Mouse (Mus musculus) ovary, adult 18-20 months (tissue): ENCODE results near the gene Inhbb.

ENCODE experiments used
- DNase-seq: peaks from one replicate; pipeline ENCODE4 v3.0.0; 2022; ENCODE audit warnings: low spot score, mixed read lengths

Gene Inhbb

GRCm38 (mm10) chr1:119419151-119420105, 2.6 kb downstream of the Inhbb start:
- DNase-seq = no peak

- DNase-seq = no peak
These were observed 4.1 kb downstream of the Inhbb start for GRCm38 (mm10) chr1:119417991-119418390.

GRCm38 (mm10) chr1:119417542-119417941, 4.5 kb downstream of the Inhbb start:
- DNase-seq = no peak

- DNase-seq = no peak
These were observed 5.4 kb downstream of the Inhbb start for GRCm38 (mm10) chr1:119416610-119417009.

GRCm38 (mm10) chr1:119416177-119416576, 5.9 kb downstream of the Inhbb start:
- DNase-seq = no peak

- no peak for DNase-seq
These were observed 6.9 kb downstream of the Inhbb start for GRCm38 (mm10) chr1:119415151-119415550.

DNA sequence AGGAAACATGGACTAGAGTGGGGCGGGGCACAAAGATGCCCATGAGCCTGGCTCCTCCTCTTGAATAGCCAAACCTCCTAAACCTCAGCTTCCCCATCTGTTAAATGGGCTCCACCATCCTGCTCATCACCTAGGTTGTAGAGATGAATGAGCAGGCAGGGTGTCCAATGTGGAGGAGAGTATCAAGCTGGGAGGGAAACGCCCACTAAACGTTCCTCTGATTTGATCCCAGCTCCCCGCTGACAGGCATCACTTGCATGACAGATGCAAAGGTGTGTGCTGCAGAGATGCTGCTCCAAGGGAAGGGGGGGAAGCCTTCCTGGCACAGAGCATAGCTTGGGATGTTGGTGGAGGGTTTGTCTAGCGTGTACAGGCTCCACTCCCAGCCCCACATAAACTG, 11.4 kb downstream of the Inhbb start:
- no peak for DNase-seq

DNA sequence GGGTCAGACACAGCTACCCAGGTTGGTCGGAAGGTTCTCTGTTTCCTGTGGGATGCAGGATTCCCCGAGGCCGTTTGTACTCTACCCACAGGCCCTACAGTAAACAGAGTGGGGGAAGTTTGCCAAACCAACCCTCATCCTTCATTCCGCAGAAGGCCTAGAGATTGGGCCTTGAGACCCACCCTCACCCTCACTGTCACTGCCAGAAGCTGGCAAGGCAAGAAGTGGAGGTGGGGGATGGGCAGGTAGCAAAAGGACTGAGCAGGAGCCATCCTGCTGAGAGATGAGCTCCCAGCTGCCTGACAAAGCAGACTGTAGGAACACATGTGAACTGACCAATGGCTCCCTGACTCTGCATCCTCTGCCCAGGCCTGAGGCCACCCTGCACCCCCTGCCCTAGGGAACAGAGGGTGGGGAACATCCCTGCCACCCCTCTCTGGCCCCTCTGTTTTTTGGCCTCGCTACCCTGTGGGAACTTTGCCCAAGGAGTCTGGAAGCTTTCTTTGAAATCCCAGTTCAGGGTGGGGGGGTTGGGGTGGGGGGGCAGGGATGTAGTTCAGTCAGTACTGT, 12.4 kb downstream of the Inhbb start:
- no peak for DNase-seq

DNA sequence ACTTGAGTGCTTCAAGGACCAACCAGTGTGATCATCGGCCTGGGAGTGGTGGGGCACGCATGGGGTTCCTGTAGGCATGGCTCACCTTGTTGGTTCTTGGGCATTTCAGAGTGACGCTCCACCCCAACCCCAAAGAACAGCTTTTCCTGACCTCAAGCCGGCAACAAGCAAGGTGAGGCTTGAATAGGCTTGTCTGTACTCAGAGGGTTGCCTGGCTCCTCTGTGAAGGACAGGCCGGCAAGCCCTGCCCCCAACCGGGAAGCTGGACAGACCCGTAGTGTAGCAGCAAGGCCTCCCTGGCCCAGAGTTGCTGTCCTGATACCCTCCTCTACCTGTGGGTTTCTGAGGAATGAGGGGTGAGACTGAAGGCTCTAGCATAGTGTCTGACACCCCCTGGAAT, 12.9 kb downstream of the Inhbb start:
- DNase-seq = no peak

- no peak for DNase-seq
These were observed 14.2 kb downstream of the Inhbb start for GRCm38 (mm10) chr1:119407691-119408315.

GRCm38 (mm10) chr1:119404798-119405197, 17.2 kb downstream of the Inhbb start:
- peak; percentile 62 for DNase-seq

DNA sequence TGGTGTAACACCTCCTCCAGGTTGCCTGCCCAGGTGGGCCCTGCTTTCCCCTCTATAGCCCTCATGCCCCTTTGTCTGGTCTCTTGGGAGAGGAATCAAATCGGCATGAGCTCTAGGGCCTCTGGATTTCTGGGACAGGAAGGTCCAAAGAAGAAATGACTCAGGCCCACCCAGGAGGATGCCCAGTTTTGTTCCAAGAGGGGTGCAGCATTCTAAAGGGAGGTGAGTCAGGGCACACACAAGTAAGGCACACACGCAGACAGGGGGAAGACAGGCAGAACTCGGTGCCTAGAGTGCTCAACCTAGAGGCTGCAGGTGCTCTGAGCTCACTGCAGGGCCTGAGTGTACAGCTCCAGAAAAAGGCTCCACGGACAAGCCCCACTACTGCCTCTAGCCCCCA, 17.7 kb downstream of the Inhbb start:
- DNase-seq = no peak

GRCm38 (mm10) chr1:119401249-119401648, 20.8 kb downstream of the Inhbb start:
- DNase-seq = no peak

- no peak for DNase-seq
These were observed 23.4 kb downstream of the Inhbb start for GRCm38 (mm10) chr1:119398640-119399039.

GRCm38 (mm10) chr1:119397839-119398238, 24.2 kb downstream of the Inhbb start:
- DNase-seq = peak; percentile 55

DNA sequence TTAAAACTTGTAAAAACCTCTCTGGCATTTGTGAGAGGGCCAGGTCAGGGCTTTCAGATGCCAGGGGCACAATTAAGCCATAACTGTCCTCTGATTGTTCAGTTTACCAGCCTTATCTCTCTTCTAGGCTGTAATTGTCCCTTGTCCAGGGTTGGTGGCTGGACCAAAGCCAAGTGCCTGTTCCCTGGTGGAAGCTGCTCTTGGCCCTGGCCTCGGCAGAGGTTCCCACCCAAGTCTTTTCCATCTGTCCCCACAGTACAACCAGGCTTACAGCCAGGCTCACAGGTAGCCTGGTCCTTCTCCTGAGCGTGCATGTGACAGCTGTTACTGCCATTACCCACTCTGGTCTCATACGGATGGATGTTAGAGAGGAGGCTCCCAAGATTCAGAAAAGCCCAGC, 30.7 kb downstream of the Inhbb start:
- peak; percentile 41 for DNase-seq

- no peak for DNase-seq
These were observed 31.4 kb downstream of the Inhbb start for GRCm38 (mm10) chr1:119390676-119391075.

DNA sequence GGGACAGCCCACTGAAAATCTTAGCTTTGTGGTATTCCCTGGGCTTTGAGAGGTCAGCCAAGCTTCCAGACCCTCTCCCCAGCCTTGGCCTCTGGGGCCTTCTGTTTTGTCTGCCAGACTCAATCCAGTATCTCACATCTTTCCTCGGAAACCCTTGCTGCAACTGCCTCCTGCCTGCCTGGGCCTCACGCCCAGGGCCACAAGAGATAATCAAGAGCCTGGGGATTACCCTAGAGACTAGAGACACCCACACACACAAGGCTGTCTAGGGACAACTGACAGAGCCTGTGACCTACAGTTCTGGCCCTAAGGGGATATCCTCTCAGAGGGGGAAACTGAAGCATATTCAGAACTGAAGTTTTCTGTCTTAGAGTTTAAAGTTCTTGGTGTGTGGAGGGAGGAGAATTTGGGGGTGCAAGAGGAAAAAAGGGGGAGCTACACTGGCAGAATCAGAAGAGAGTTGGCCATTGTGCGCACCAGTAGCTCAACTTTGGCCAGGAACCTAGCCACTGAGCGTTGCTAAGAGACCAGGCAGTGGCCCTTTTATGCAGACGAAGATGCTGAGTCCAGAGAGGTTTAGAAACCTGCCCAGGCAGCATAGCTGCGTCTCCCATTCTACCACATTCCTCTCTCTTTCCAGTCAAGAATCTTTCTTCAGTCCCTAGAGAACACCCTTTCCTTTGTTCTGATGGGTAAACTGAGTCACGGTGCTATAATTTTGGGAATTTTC, 32.1 kb downstream of the Inhbb start:
- peak; percentile 65 for DNase-seq

DNA sequence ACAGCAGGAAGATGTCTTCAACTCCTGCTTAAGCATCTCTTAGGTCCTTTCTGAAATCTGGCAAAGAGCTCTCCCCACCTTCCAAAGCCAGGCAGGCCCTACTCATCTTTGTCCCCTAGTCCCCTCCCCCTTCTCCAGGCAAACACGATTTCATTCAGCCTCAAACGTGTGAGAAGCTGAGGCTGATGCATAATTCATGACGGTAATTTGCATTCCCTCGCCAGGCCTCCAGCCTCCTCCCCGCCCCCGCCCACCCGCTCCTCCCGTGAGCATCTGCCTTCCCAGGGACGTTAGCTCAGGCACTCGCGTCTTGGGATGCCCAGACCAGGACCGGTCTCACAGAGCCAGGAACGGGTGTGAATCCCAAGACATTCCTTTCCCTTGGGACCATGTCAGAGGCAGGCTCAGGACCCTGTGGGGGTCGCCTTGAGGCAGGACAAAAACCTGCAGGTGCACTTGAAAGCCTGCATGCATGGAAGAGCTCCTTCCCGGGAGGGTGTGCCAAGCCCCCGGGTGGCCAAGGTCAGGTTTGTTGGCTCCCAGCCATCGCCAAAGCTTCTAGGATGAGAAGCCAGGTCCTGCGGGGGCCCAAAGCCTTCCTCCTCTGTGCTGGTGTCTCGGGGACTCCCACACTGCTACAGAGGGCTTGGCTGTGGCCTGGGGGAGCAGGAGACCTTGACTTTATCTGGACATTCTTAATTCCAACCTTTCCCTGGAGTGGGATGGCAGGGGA, 33.2 kb downstream of the Inhbb start:
- DNase-seq = peak; percentile 16

GRCm38 (mm10) chr1:119386306-119386705, 35.7 kb downstream of the Inhbb start:
- DNase-seq = peak; percentile 67

DNA sequence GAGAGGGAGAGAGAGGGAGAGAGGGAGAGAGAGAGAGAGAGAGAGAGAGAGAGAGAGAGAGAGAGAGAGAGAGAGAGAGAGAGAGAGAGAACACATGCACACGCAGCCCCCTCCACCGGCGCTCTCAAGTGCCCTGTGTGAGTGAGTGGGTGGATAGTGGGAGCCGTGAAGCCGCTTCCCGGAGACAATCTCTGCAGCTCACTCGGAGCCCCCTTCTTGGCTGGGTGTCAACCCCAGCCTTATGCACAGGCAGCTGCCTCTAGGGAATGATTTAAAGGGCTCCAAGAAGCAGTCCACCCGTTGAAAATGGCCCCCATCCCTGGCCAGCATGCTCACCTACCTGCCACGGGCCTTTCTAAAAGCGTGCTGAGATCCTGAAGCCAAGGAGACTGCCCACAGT, 38.1 kb downstream of the Inhbb start:
- no peak for DNase-seq

- DNase-seq = no peak
These were observed 41.4 kb downstream of the Inhbb start for GRCm38 (mm10) chr1:119380609-119381008.
